Mouse (Mus musculus): ENCODE measurements around the gene Ttc9.

DNA sequence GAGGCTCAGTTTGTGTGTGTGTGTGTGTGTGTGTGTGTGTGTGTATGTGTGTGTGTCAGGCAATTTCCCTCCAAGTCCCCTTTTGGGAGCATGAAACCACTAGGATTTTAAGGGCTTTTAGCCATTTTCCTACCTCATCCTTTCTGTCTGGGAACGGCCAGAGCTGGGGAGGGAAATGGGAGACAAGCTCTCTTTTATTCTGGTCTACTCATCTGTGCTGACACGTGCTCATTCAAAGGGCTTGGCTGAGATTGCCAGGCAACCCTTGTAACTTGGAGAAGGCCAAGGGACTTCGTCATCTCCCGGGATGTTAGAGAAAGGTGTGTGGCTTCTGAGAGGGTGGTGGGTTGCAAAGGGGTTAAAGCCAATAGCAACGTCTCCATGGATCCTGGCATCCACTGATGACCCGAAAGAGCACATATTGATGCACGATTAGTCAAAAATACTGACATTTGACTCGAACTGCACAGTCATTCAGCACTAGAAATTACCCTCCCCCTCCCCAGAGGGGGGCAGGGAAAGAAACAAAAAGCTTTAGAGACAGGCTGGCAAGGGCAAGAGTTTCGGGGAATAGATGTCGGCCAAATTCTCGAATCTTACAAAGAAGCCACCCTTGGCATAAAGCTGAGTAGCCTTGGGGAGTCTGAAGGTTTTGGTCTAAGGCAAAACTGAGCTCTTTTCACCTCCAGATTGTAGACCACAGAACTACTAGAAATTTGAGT, 11.5 kb downstream of the Ttc9 start:
- TF ChIP-seq CTCF (IDR thresholded peaks at IDR 0.05; ENCODE audit: borderline replicate concordance, insufficient read depth, low read depth, low read length), result no peak
- no peak for TF ChIP-seq POLR2A (IDR thresholded peaks at IDR 0.05; ENCODE audit: borderline replicate concordance, insufficient read depth, low read length)
